Mouse (Mus musculus) forelimb bud, embryonic 11.5 days (tissue): ENCODE results near the gene Cnot1.

ENCODE experiments used
- DNase-seq: peaks from one replicate; pipeline ENCODE4 v3.0.0-alpha.2; 2012; ENCODE audit warnings: low read depth, low spot score

The Cnot1 gene

GRCm38 (mm10) chr8:95690929-95691541 lies 116.2 kb downstream of the Cnot1 start:
- DNase-seq = no peak

- DNase-seq = no peak
Observed at GRCm38 (mm10) chr8:95688073-95688672, 119.1 kb downstream of the Cnot1 start.

GRCm38 (mm10) chr8:95678024-95678611 lies 129.1 kb downstream of the Cnot1 start:
- DNase-seq = no peak

GRCm38 (mm10) chr8:95677591-95678023 lies 129.7 kb downstream of the Cnot1 start:
- DNase-seq = no peak

GRCm38 (mm10) chr8:95676631-95677030 lies 130.6 kb downstream of the Cnot1 start, which contains the start of gene Ndrg4:
Gene Ndrg4 (plus strand): TSS chr8:95676980.
- no peak for DNase-seq

GRCm38 (mm10) chr8:95672811-95673210 lies 134.5 kb downstream of the Cnot1 start:
- no peak for DNase-seq

- no peak for DNase-seq
Observed at GRCm38 (mm10) chr8:95671861-95672260, 135.4 kb downstream of the Cnot1 start.

- no peak for DNase-seq
Observed at GRCm38 (mm10) chr8:95669967-95670366, 137.3 kb downstream of the Cnot1 start.
